Mouse (Mus musculus): ENCODE data around the gene Pyy. TPM values are rescaled to one million over a fixed set of nuclear protein-coding genes. Genes with fewer than 3 reads are reported as not detected.
A peak's percentile ranks its signal among the peaks of the same experiment; 100 is the strongest.

The Pyy gene
- polyA plus RNA-seq, 2 experiments = 0.22 TPM; not detected in 1

DNA sequence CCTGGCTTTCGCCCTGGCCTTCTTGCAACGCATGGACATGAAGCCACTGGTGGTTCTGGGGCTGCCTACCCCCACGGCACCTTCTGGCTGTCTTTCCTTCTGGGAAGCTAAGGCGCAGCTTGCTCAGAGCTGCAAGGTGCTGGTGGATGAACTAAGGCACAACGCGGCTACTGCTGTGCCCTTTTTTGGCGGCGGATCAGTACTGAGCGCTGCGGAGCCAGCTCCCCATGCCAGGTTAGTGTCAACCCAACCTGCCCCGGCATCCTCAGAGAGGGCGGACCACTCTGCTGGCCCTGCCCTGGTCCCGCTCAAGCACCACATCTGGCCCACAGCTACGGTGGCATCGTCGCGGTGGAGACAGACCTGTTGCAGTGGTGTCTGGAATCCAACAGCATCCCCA is 38.9 kb upstream of the Pyy start:
- Histone ChIP-seq H3K4me1 (replicated peaks; ENCODE audit: control insufficient read depth in 2 of 2, insufficient read depth in 2 of 2, low read length in 1 of 2) (peaks cover 0 to 5% of the 10 kb centered on the region in 2 experiments; a peak in 3 of 4 replicates), H3K4me3 (ENCODE audit: insufficient read depth in 1 of 2, low read depth in 2 of 2, low read length in 2 of 2) (peak overlapping the region; percentile 47 to 56), H3K4me2 (ENCODE audit: low read depth) (peak overlapping the region; percentile 66), H3K27me3 (ENCODE audit: control insufficient read depth, insufficient read depth, low read length) (peaks cover 39% of the 10 kb centered on the region), H3K36me3 (replicated peaks; ENCODE audit: control insufficient read depth, insufficient read depth, low read depth) (no peaks in the 10 kb centered on the region; the same call in 1 of the 2 replicates), H3K27ac (no peak overlapping the region), H3K9ac (replicated peaks) (peak overlapping the region; percentile 58), H3K9me3 (ENCODE audit: control insufficient read depth, low read length) (no peaks in the 10 kb centered on the region)
- TF ChIP-seq CTCF (IDR thresholded peaks at IDR 0.05; ENCODE audit: low read depth) = no peak
- TF ChIP-seq EP300 (IDR thresholded peaks at IDR 0.05; ENCODE audit: low read depth) = no peak
- no peak for DNase-seq (ENCODE audit: low read depth in 3 of 3, low spot score in 3 of 3)
- no peak for ATAC-seq (ENCODE audit: insufficient read depth)
- 10% methylated on average over 17 of the region's 17 CpGs for WGBS (ENCODE audit: insufficient replicate concordance)

DNA sequence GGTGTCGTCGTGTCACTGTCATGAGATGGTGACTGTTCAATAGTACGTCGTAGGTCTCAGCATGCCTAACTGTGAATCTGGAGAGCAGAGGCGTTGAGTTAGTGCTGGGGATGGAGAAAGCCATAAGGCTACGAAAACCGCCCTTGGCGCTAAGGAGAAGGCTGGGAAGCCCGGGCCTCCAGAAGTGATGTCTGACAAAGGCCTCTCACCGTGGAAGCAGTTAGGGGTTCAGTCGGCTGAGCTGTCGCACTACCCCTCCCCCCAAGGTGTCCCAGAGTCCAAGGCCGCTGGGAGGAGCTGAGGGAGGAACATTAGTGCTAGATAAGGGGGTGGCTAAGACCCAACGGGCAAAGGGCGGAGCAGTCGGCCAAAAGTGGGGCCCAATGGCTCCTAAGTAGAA is 38.4 kb upstream of the Pyy start:
- TF ChIP-seq EP300 (IDR thresholded peaks at IDR 0.05; ENCODE audit: low read depth) (no peak), CTCF (IDR thresholded peaks at IDR 0.05; ENCODE audit: low read depth) (no peak)
- Histone ChIP-seq H3K27ac (no peak overlapping the region), H3K27me3 (ENCODE audit: control insufficient read depth, insufficient read depth, low read length) (peaks cover 39% of the 10 kb centered on the region)

DNA sequence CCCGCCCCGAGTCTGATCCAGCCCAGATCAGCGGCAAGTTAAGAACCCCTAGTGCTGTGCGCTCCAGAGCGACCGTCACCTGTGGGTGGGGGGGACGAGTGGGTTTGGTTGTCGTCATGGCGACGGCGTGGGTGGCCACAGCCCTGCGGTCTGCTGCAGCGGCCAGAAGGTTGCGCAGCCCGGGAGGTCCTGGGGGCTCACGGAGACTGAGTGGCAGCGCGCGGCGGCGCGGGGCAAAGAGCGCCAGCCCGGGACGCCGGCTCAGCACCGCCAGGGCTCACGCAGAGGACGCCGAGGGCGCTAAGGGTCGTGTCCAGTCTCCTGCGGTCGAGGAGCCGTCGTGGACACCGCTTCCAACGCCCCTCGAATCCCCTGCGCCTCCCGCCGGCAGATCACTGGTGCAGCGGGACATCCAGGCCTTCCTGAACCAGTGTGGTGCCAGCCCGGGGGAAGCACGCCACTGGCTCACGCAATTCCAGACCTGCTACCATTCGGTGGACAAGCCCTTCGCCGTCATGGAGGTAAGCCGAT is 37.9 kb upstream of the Pyy start, which contains the start of gene Nags:
TSS of gene Nags (plus strand) at position 43 of the 531 bp plus-strand sequence.
- peaks cover 39% of the 10 kb centered on the region for H3K27me3 ChIP-seq (ENCODE audit: control insufficient read depth, insufficient read depth, low read length)
- peaks cover 0 to 5% of the 10 kb centered on the region in 2 experiments; a peak in 3 of 4 replicates for H3K4me1 ChIP-seq (replicated peaks; ENCODE audit: control insufficient read depth in 2 of 2, insufficient read depth in 2 of 2, low read length in 1 of 2)
- TF ChIP-seq EP300 (IDR thresholded peaks at IDR 0.05; ENCODE audit: low read depth) (no peak), CTCF (IDR thresholded peaks at IDR 0.05; ENCODE audit: low read depth) (no peak)
- H3K27ac ChIP-seq = no peak within 1 kb of the TSS
- WGBS (ENCODE audit: insufficient replicate concordance) = 3% methylated on average over 45 of the region's 50 CpGs
- peak within 1 kb of the TSS; percentile 47 to 56 for H3K4me3 ChIP-seq (ENCODE audit: insufficient read depth in 1 of 2, low read depth in 2 of 2, low read length in 2 of 2)
- peak within 1 kb of the TSS; percentile 66 for H3K4me2 ChIP-seq (ENCODE audit: low read depth)
- DNase-seq (ENCODE audit: low read depth in 3 of 3, low spot score in 3 of 3) (peak in 1 of 3 experiments; percentile 47), ATAC-seq (ENCODE audit: insufficient read depth) (peak; percentile 8)
- no peaks in the 10 kb centered on the region; the same call in 1 of the 2 replicates for H3K36me3 ChIP-seq (replicated peaks; ENCODE audit: control insufficient read depth, insufficient read depth, low read depth)
- no peaks in the 10 kb centered on the region for H3K9me3 ChIP-seq (ENCODE audit: control insufficient read depth, low read length)
- peak within 1 kb of the TSS; percentile 58 for H3K9ac ChIP-seq (replicated peaks)

More for the DNA sequence above, 38.4 kb upstream of the Pyy start:
- peak in 2 of 3 experiments; percentile 38 to 44 for DNase-seq (ENCODE audit: low read depth in 3 of 3, low spot score in 3 of 3)
- under 1% methylated on average over 16 of the region's 16 CpGs for WGBS (ENCODE audit: insufficient replicate concordance)
- peak; percentile 67 for ATAC-seq (ENCODE audit: insufficient read depth)
- H3K36me3 ChIP-seq (replicated peaks; ENCODE audit: control insufficient read depth, insufficient read depth, low read depth) = no peaks in the 10 kb centered on the region; the same call in 1 of the 2 replicates
- peak overlapping the region; percentile 66 for H3K4me2 ChIP-seq (ENCODE audit: low read depth)
- H3K4me1 ChIP-seq (replicated peaks; ENCODE audit: control insufficient read depth in 2 of 2, insufficient read depth in 2 of 2, low read length in 1 of 2) = peaks cover 0 to 5% of the 10 kb centered on the region in 2 experiments; a peak in 3 of 4 replicates
- peak overlapping the region; percentile 58 for H3K9ac ChIP-seq (replicated peaks)
- H3K9me3 ChIP-seq (ENCODE audit: control insufficient read depth, low read length) = no peaks in the 10 kb centered on the region
- H3K4me3 ChIP-seq (ENCODE audit: insufficient read depth in 1 of 2, low read depth in 2 of 2, low read length in 2 of 2) = peak overlapping the region; percentile 47 to 56

DNA sequence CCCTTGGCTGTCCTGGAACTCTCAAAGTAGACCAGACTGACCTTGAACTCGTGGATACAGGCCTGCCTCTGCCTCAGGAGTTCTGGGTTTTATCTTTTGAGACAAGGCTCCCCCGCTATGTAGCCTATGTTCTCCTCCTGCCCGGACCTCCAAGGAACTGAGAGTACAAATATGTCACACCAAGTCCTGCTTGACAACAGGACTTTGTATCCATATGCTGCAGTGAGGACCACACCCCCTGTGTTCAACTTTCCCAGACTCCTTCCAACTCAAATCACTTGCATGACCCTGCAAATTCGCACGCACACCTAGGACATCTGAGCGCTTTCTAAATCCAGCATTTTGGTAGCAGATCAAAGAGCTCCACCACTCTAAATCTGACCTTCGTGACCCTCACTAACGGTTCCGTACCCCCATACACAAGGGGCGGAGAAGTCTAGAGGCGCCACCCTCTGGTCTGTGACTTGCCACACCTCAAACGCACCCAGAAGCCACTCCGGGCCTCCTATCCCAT is 37.4 kb upstream of the Pyy start:
- ATAC-seq (ENCODE audit: insufficient read depth) = peak; percentile 63; the same call in 1 of the 2 replicates
- Histone ChIP-seq H3K4me2 (ENCODE audit: low read depth) (peak overlapping the region; percentile 66), H3K36me3 (replicated peaks; ENCODE audit: control insufficient read depth, insufficient read depth, low read depth) (no peaks in the 10 kb centered on the region; the same call in 1 of the 2 replicates), H3K9me3 (ENCODE audit: control insufficient read depth, low read length) (no peaks in the 10 kb centered on the region), H3K27ac (no peak overlapping the region), H3K27me3 (ENCODE audit: control insufficient read depth, insufficient read depth, low read length) (peaks cover 39% of the 10 kb centered on the region), H3K4me1 (replicated peaks; ENCODE audit: control insufficient read depth in 2 of 2, insufficient read depth in 2 of 2, low read length in 1 of 2) (peaks cover 0 to 5% of the 10 kb centered on the region in 2 experiments; a peak in 3 of 4 replicates), H3K9ac (replicated peaks) (no peak overlapping the region), H3K4me3 (ENCODE audit: insufficient read depth in 1 of 2, low read depth in 2 of 2, low read length in 2 of 2) (peak overlapping the region in 1 of 2 experiments; percentile 56; a peak in 3 of 4 replicates)
- 19% methylated on average over 13 of the region's 13 CpGs for WGBS (ENCODE audit: insufficient replicate concordance)
- DNase-seq (ENCODE audit: low read depth in 3 of 3, low spot score in 3 of 3) = peak in 1 of 3 experiments; percentile 41
- TF ChIP-seq EP300 (IDR thresholded peaks at IDR 0.05; ENCODE audit: low read depth) (no peak), CTCF (IDR thresholded peaks at IDR 0.05; ENCODE audit: low read depth) (peak; percentile 37)

DNA sequence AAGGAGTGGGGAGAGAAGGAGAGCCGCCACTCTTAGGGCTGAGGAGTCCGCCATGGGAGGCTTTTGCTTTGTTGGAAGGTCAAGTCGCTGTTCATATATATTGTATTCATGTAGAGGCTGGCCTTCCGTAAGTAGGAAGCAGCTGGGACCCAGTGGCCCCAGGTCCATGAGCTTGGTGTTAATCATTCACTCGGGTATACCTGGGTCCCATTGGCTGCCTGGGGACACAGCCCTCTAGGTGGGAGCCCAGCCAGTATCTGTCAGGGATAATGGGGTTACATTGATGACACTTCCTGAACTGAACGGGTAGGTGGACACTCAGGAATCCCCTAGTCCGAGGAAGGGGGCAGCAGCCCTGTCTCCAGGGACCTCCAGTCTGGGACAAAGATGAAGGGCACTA is 34.7 kb upstream of the Pyy start:
- Histone ChIP-seq H3K4me3 (ENCODE audit: insufficient read depth in 1 of 2, low read depth in 2 of 2, low read length in 2 of 2) (no peak overlapping the region), H3K27me3 (ENCODE audit: control insufficient read depth, insufficient read depth, low read length) (peaks cover 30% of the 10 kb centered on the region), H3K4me1 (replicated peaks; ENCODE audit: control insufficient read depth in 2 of 2, insufficient read depth in 2 of 2, low read length in 1 of 2) (peaks cover 0 to 5% of the 10 kb centered on the region in 2 experiments; a peak in 3 of 4 replicates), H3K9ac (replicated peaks) (no peak overlapping the region), H3K9me3 (ENCODE audit: control insufficient read depth, low read length) (no peaks in the 10 kb centered on the region), H3K4me2 (ENCODE audit: low read depth) (0 out of 2 replicates have a peak overlapping the region, but pooled peaks have one; percentile 2), H3K36me3 (replicated peaks; ENCODE audit: control insufficient read depth, insufficient read depth, low read depth) (no peaks in the 10 kb centered on the region), H3K27ac (no peak overlapping the region)
- ATAC-seq (ENCODE audit: insufficient read depth) (peak; percentile 50; the same call in 1 of the 2 replicates), DNase-seq (ENCODE audit: low read depth in 3 of 3, low spot score in 3 of 3) (no peak)
- TF ChIP-seq EP300 (IDR thresholded peaks at IDR 0.05; ENCODE audit: low read depth) (no peak), CTCF (IDR thresholded peaks at IDR 0.05; ENCODE audit: low read depth) (no peak)
- 50% methylated on average over 7 of the region's 7 CpGs for WGBS (ENCODE audit: insufficient replicate concordance)

All from liver, embryonic 14.5 days (tissue).